Mouse (Mus musculus): Measurements from ENCODE around the gene Rai1. TPM values are rescaled to one million over a fixed set of nuclear protein-coding genes. Genes with fewer than 3 reads are reported as not detected.

Rai1 gene
- polyA plus RNA-seq, 1 experiment from 2014 or later: 30.6 TPM

- H3K4me3 ChIP-seq (ENCODE audit: low read depth, low read length): no peak overlapping the region
- no peaks in the 10 kb centered on the region for H3K36me3 ChIP-seq (ENCODE audit: control insufficient read depth, insufficient read depth, low read length)
- 55% methylated on average over 5 of the region's 5 CpGs for whole genome bisulfite sequencing
- H3K9me3 ChIP-seq (ENCODE audit: control insufficient read depth, low read depth, low read length): no peaks in the 10 kb centered on the region
- no peak for ATAC-seq (ENCODE audit: insufficient number of reproducible peaks, insufficient read depth, low FRiP score, low read depth)
- no peak overlapping the region for H3K4me2 ChIP-seq (replicated peaks; ENCODE audit: low read depth, low read length)
- H3K4me1 ChIP-seq (ENCODE audit: control insufficient read depth, insufficient read depth, low read length): peaks cover 16% of the 10 kb centered on the region
- no peak overlapping the region for H3K27ac ChIP-seq (ENCODE audit: low read length)
- no peaks in the 10 kb centered on the region for H3K27me3 ChIP-seq (ENCODE audit: control insufficient read depth, insufficient read depth, low read length)
- H3K9ac ChIP-seq (replicated peaks; ENCODE audit: low read depth, low read length): no peak overlapping the region
Observed at GRCm38 (mm10) chr11:60090696-60091421, 14.0 kb upstream of the Rai1 start.

DNA sequence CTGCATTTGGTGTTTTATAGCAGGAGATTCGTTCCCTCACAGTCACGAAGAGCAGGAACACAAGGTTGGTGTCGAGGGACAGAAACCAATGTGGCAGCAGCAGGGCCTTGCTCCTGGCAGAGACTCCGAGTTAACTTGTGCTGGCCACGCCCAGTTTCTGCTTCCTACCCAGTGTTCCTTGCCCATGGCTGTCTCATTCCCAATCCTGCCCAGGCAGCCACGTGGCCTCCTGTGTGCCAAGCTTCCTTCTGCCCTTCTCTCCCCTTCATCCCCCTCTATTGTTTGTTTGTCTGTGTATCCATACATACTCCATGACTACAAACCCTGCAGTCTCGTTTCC lies 13.4 kb upstream of the Rai1 start:
- no peak for ATAC-seq (ENCODE audit: insufficient number of reproducible peaks, insufficient read depth, low FRiP score, low read depth)
- H3K4me2 ChIP-seq (replicated peaks; ENCODE audit: low read depth, low read length): no peak overlapping the region
- no peak overlapping the region for H3K4me3 ChIP-seq (ENCODE audit: low read depth, low read length)
- no peaks in the 10 kb centered on the region for H3K36me3 ChIP-seq (ENCODE audit: control insufficient read depth, insufficient read depth, low read length)
- 75% methylated on average over 7 of the region's 7 CpGs for WGBS
- no peak overlapping the region for H3K27ac ChIP-seq (ENCODE audit: low read length)
- H3K9ac ChIP-seq (replicated peaks; ENCODE audit: low read depth, low read length): no peak overlapping the region
- H3K4me1 ChIP-seq (ENCODE audit: control insufficient read depth, insufficient read depth, low read length): peaks cover 18% of the 10 kb centered on the region
- H3K27me3 ChIP-seq (ENCODE audit: control insufficient read depth, insufficient read depth, low read length): no peaks in the 10 kb centered on the region
- no peaks in the 10 kb centered on the region for H3K9me3 ChIP-seq (ENCODE audit: control insufficient read depth, low read depth, low read length)

- Histone ChIP-seq H3K9ac (replicated peaks; ENCODE audit: low read depth, low read length) (no peak overlapping the region), H3K4me3 (ENCODE audit: low read depth, low read length) (no peak overlapping the region), H3K9me3 (ENCODE audit: control insufficient read depth, low read depth, low read length) (no peaks in the 10 kb centered on the region), H3K4me2 (replicated peaks; ENCODE audit: low read depth, low read length) (no peak overlapping the region), H3K36me3 (ENCODE audit: control insufficient read depth, insufficient read depth, low read length) (no peaks in the 10 kb centered on the region), H3K27ac (ENCODE audit: low read length) (no peak overlapping the region), H3K27me3 (ENCODE audit: control insufficient read depth, insufficient read depth, low read length) (no peaks in the 10 kb centered on the region), H3K4me1 (ENCODE audit: control insufficient read depth, insufficient read depth, low read length) (peaks cover 18% of the 10 kb centered on the region)
- ATAC-seq (ENCODE audit: insufficient number of reproducible peaks, insufficient read depth, low FRiP score, low read depth): no peak
Observed at GRCm38 (mm10) chr11:60093227-60093626, 11.6 kb upstream of the Rai1 start.

- no peak overlapping the region for H3K9ac ChIP-seq (replicated peaks; ENCODE audit: low read depth, low read length)
- ATAC-seq (ENCODE audit: insufficient number of reproducible peaks, insufficient read depth, low FRiP score, low read depth): no peak
- H3K27me3 ChIP-seq (ENCODE audit: control insufficient read depth, insufficient read depth, low read length): no peaks in the 10 kb centered on the region
- peaks cover 18% of the 10 kb centered on the region for H3K4me1 ChIP-seq (ENCODE audit: control insufficient read depth, insufficient read depth, low read length)
- H3K27ac ChIP-seq (ENCODE audit: low read length): no peak overlapping the region
- H3K4me3 ChIP-seq (ENCODE audit: low read depth, low read length): no peak overlapping the region
- WGBS: 42% methylated on average over 7 of the region's 7 CpGs
- no peak overlapping the region for H3K4me2 ChIP-seq (replicated peaks; ENCODE audit: low read depth, low read length)
- H3K36me3 ChIP-seq (ENCODE audit: control insufficient read depth, insufficient read depth, low read length): no peaks in the 10 kb centered on the region
- no peaks in the 10 kb centered on the region for H3K9me3 ChIP-seq (ENCODE audit: control insufficient read depth, low read depth, low read length)
Observed at GRCm38 (mm10) chr11:60093984-60094587, 10.7 kb upstream of the Rai1 start.

GRCm38 (mm10) chr11:60094909-60095810 lies 9.7 kb upstream of the Rai1 start:
- H3K27ac ChIP-seq (ENCODE audit: low read length): no peak overlapping the region
- H3K27me3 ChIP-seq (ENCODE audit: control insufficient read depth, insufficient read depth, low read length): no peaks in the 10 kb centered on the region
- WGBS: 44% methylated on average over 9 of the region's 9 CpGs
- H3K9ac ChIP-seq (replicated peaks; ENCODE audit: low read depth, low read length): no peak overlapping the region
- peaks cover 18% of the 10 kb centered on the region for H3K4me1 ChIP-seq (ENCODE audit: control insufficient read depth, insufficient read depth, low read length)
- H3K9me3 ChIP-seq (ENCODE audit: control insufficient read depth, low read depth, low read length): no peaks in the 10 kb centered on the region
- ATAC-seq (ENCODE audit: insufficient number of reproducible peaks, insufficient read depth, low FRiP score, low read depth): peak; percentile 40; the same call in 1 of the 2 replicates
- H3K4me3 ChIP-seq (ENCODE audit: low read depth, low read length): no peak overlapping the region
- H3K4me2 ChIP-seq (replicated peaks; ENCODE audit: low read depth, low read length): no peak overlapping the region
- no peaks in the 10 kb centered on the region for H3K36me3 ChIP-seq (ENCODE audit: control insufficient read depth, insufficient read depth, low read length)

GRCm38 (mm10) chr11:60099555-60100186 lies 5.1 kb upstream of the Rai1 start:
- Histone ChIP-seq H3K27me3 (ENCODE audit: control insufficient read depth, insufficient read depth, low read length) (no peaks in the 10 kb centered on the region), H3K9me3 (ENCODE audit: control insufficient read depth, low read depth, low read length) (no peaks in the 10 kb centered on the region), H3K36me3 (ENCODE audit: control insufficient read depth, insufficient read depth, low read length) (no peaks in the 10 kb centered on the region), H3K4me2 (replicated peaks; ENCODE audit: low read depth, low read length) (no peak overlapping the region), H3K4me3 (ENCODE audit: low read depth, low read length) (no peak overlapping the region), H3K9ac (replicated peaks; ENCODE audit: low read depth, low read length) (no peak overlapping the region), H3K4me1 (ENCODE audit: control insufficient read depth, insufficient read depth, low read length) (peaks cover 22% of the 10 kb centered on the region), H3K27ac (ENCODE audit: low read length) (no peak overlapping the region)
- ATAC-seq (ENCODE audit: insufficient number of reproducible peaks, insufficient read depth, low FRiP score, low read depth): no peak
- 64% methylated on average over 8 of the region's 8 CpGs for WGBS

- H3K4me3 ChIP-seq (ENCODE audit: low read depth, low read length): no peak overlapping the region
- 62% methylated on average over 4 of the region's 4 CpGs for WGBS
- H3K27ac ChIP-seq (ENCODE audit: low read length): no peak overlapping the region
- no peak overlapping the region for H3K9ac ChIP-seq (replicated peaks; ENCODE audit: low read depth, low read length)
- no peak overlapping the region for H3K4me2 ChIP-seq (replicated peaks; ENCODE audit: low read depth, low read length)
- no peaks in the 10 kb centered on the region for H3K27me3 ChIP-seq (ENCODE audit: control insufficient read depth, insufficient read depth, low read length)
- no peak for ATAC-seq (ENCODE audit: insufficient number of reproducible peaks, insufficient read depth, low FRiP score, low read depth)
- no peaks in the 10 kb centered on the region for H3K9me3 ChIP-seq (ENCODE audit: control insufficient read depth, low read depth, low read length)
- peaks cover 9% of the 10 kb centered on the region for H3K4me1 ChIP-seq (ENCODE audit: control insufficient read depth, insufficient read depth, low read length)
- H3K36me3 ChIP-seq (ENCODE audit: control insufficient read depth, insufficient read depth, low read length): no peaks in the 10 kb centered on the region
Observed at GRCm38 (mm10) chr11:60100827-60101555, 3.8 kb upstream of the Rai1 start.

GRCm38 (mm10) chr11:60101986-60102385 lies 2.8 kb upstream of the Rai1 start:
- no peak overlapping the region for H3K4me2 ChIP-seq (replicated peaks; ENCODE audit: low read depth, low read length)
- no peaks in the 10 kb centered on the region for H3K36me3 ChIP-seq (ENCODE audit: control insufficient read depth, insufficient read depth, low read length)
- ATAC-seq (ENCODE audit: insufficient number of reproducible peaks, insufficient read depth, low FRiP score, low read depth): no peak
- no peaks in the 10 kb centered on the region for H3K9me3 ChIP-seq (ENCODE audit: control insufficient read depth, low read depth, low read length)
- no peak overlapping the region for H3K9ac ChIP-seq (replicated peaks; ENCODE audit: low read depth, low read length)
- H3K4me1 ChIP-seq (ENCODE audit: control insufficient read depth, insufficient read depth, low read length): peaks cover 12% of the 10 kb centered on the region
- 83% methylated on average over 4 of the region's 4 CpGs for WGBS
- H3K27me3 ChIP-seq (ENCODE audit: control insufficient read depth, insufficient read depth, low read length): no peaks in the 10 kb centered on the region
- no peak overlapping the region for H3K4me3 ChIP-seq (ENCODE audit: low read depth, low read length)
- no peak overlapping the region for H3K27ac ChIP-seq (ENCODE audit: low read length)
